Mouse (Mus musculus): ENCODE measurements around the gene Olfr124.

The Olfr124 gene

DNA sequence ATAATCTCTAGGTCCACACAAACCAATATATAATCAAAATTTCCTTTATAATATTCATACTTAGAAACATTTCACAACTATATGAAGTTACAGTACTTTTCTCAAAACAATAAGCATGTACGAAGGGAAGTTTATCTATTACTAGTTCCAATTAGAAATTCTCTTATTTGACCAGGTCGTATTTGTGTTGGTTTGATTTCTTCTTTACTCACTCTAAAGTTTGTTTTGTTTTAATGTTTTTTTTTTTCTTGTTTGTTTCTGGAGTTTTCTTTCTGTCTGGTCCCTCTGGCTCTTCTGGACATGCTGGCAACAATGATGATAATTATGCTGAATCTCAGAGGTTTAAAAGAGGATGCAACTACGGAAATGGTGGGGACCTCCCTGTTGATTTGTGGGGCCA is at the start of gene Olfr124:
Gene Olfr124, plus strand, starts transcription at position 301 of the 400 bp plus-strand sequence.
- in situ Hi-C loops (cut with MboI, MseI) = no loop called here

DNA sequence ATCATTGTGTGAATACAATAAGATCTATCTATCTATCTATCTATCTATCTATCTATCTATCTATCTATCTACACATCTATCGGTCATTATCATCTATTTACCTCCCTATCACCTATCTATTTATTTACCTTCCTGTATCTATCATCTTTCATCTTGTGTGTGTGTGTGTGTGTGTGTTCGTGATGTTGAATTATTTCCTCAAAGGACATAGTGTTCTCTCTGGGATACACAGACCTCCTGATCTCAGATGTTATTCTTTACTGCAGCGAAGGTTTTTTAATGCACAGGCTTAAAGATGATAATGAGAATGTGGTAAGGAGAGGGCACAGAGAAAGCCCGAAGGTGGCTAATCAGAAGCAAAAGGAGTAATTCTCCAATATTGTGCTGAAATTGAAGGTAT is 31.4 kb upstream of the Olfr124 start, which contains the start of gene Olfr122:
Gene Olfr122, plus strand, starts transcription at position 301 of the 400 bp plus-strand sequence.
- in situ Hi-C loops (cut with MboI, MseI) = no loop called here

DNA sequence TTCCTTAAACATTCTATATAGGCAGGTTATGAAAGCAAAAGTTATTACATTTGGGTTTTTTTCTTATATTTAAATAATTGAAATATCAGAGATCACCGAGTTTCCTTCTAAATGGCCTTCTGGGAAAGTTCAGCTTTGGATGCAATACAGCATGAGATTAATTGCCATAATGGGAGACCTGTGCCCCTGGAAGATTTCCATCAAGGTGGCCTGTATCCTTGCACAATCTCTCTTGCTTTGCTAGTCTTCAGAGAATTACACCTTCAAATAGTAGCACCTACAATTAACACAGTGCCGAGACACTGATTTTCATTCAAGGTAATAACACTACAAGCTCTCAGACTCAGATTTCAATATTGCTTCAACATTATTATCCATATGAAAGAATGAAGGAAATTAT is 6.5 kb upstream of the Olfr124 start, which contains the start of gene Olfr123:
Gene Olfr123, plus strand, starts transcription at position 301 of the 400 bp plus-strand sequence.
- in situ Hi-C loops (cut with MboI, MseI) = no loop called here

DNA sequence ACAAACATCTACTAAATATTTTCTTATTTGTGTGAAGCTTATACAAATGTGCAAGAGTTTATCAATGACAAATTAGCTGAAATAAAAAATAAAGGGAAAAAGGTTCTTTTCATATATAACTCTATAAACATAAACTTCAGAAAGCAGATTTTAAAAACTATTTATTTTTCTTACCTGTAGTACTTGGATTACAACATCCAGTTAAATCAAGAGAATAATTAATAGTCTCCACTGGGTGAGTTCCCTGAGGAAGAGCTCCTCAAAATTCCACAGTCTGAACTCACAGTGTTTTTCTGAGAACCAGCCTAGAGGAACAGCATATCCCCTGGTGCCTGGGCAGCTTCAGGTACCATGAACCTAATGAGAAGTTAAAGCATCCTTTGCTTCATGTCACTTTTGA is 33.0 kb downstream of the Olfr124 start, which contains the start of gene Olfr125:
Gene Olfr125, plus strand, starts transcription at position 301 of the 400 bp plus-strand sequence.
- in situ Hi-C loops (cut with MboI, MseI) = no loop called here

DNA sequence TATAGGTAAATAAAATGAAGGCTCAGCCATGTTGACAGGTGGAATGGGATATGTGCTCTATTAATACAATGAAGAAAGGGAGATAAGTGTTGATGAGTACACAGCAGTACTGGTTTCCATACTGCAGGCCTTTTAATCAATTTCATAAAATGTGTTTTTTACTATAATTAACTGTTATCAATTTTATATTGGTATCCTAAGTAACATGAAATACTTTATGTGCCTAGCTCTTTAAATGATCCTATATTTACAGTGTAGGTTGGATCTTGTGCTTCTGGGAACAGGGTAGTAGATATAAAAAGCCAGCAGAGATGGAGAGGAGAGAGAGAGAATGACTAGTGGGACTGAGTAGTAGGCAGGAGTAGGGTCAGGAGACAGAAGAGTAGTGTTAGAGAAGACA is 47.5 kb downstream of the Olfr124 start, which contains the start of gene Olfr126:
Gene Olfr126, plus strand, starts transcription at position 301 of the 400 bp plus-strand sequence.
- in situ Hi-C loops (cut with MboI, MseI) = no loop called here

All from regulatory T cell (primary cell).